Mouse (Mus musculus): ENCODE measurements around the gene Olfr1018. TPM values are rescaled to one million over a fixed set of nuclear protein-coding genes. Genes with fewer than 3 reads are reported as not detected.

Gene Olfr1018
- polyA plus RNA-seq (2017; shearing (Covaris generic)): not detected

DNA sequence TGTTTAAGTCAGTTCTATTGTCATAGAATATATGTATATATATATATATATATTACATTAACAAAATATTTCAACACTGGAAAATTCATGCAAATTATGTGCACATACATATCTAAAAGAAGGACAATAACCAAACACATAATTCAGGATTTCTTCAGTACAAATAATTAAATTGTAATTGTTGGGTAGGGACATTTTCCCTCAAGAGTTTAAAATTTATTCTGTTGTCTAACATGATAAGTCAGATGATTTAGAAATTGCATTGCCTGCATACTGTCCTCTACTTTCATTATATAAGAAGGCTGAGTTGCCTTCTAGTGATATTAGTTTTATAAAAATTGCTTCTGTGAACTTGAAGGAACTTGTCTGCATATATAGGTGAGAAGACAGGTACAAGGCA lies at the start of gene Olfr1018:
Olfr1018 (plus strand) TSS at position 301 of the 400 bp plus-strand sequence.
- ATAC-seq: no peak

DNA sequence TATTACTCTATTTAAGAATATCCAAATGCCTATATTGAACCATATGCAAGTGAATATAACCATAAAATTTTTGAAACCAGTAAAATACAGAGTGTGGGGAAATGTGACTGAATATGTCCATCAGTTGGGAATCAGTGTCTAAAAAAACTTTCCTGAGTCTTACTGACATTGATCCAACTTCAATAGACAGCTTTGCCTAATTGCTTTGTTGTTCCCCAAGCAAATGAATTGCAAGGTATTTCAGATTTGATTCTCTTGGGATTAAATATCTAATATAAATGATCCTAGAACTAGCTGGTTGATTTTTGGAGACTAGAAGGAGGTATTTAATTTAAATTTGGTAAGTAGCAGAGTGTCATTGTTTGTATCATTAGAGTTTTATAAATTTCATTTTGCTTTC lies 45.9 kb upstream of the Olfr1018 start, which contains the start of gene Olfr1014:
Olfr1014 (plus strand) TSS at position 301 of the 400 bp plus-strand sequence.
- ATAC-seq: no peak

DNA sequence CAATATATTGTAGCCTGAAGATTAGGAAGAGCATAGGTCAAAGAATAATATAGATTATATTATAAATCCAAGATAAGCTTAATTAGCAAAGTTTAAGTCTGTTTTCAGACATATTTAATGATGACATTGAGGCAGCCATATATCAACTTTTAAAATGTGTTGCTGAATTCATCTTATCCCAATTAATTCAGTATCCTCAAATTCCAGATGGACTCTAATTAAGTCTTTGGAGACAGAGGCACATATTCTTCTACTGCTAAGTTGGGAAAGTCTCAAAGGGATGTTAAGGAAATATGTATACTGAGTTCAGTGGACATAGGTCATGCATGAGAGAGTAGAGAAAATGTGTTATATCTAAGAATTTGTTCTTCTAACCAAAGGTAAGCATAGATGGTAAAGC lies 36.6 kb upstream of the Olfr1018 start, which contains the start of gene Olfr1015:
Olfr1015 (plus strand) TSS at position 301 of the 400 bp plus-strand sequence.
- no peak for ATAC-seq

DNA sequence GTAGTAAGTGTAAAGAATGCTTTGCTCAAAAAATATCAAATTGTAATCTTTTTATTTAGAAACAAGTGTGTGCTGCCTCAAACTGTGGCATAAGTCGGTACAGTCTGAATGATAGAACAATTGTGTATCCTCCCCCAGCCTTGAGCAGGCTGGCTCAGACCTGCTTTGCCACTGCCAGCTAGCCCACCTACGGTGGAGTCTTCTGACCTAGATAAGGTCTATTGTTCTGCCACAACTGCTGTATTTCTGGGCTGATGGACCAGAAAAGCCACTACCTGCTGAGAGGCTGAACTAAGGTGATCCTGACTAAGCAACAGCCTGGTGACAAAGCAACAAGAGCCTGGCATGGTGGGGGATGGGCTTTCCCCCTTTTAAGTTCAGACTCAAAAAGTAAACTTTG lies 25.9 kb upstream of the Olfr1018 start:
- ATAC-seq: no peak

DNA sequence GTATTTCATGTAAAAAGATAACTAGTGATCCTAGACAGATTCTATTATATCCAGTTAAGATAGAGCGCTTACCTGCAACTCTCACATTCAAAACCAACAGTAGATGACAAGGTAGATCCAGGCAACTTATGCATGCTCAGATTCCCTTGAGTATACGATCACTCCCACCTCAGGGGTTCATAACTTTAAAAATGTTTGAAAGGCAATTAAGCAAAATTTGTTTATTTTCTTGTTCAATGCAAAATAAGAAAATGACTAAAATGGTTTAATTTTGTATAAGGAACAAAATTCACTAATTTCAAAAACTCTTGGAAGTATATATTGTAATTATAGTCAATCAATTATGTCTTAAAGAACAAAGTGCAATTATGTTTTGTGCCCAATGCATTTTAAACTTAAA lies 15.8 kb upstream of the Olfr1018 start, which contains the start of gene Olfr1016:
Olfr1016 (minus strand) TSS at position 101 of the 400 bp plus-strand sequence.
- ATAC-seq: no peak

DNA sequence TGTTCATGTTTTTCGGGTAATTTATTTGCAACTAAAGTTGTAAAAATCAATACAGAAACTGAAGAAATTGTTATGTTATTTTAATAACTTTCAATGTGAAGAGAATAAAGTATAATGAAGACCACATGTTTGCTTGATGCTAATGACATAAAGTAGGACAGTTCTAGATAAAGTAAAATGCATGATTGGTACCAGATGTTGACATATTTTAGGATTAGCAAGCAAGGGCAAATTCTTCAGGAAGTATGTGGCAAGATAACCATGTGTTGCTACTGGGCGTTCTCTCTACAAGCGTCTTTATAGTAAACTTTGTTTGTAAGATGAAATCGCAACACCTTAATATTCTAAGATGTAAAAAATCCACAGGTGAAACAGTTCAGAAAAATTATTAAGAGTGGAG lies 13.8 kb upstream of the Olfr1018 start:
- ATAC-seq: no peak

DNA sequence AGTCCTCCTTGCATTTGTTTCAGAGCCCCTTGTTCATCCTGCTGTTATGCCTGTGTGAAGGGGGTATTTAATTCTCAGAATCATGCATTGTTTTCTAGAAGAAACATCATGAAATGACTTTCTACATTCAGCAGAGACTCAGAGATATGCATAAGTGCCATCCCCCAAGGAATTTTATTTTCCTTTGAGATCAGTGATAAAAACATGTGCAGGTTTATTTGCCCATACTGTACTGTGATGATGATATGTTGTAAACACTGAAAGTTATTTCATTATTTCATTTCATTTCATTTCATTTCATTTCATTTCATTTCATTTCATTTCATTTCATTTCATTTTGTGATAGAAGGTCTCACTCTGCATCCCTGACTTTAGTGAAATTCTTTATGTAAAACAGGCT lies 27.1 kb downstream of the Olfr1018 start, which contains the start of gene Olfr1019:
Olfr1019 (minus strand) TSS at position 101 of the 400 bp plus-strand sequence.
- ATAC-seq: no peak

DNA sequence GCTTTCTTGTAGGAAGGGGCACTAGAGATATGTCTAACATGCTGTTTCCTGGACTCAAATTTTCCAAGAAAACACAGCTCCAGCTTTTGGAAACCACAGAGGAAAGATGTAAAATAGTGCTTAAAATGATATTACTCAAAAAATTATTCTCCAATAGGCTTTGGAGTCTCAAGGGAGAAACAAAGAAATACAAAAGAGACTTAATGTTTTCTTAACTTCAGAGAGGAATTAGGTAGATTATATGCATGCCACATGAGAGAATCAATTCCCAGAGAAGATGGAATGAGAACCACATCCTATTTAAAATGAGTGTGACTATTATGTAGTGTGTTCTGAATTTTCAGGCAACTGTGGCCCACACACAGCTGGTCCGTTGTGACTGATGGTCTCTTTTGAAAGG lies 28.5 kb downstream of the Olfr1018 start, which contains the start of gene Olfr1020:
Olfr1020 (plus strand) TSS at position 301 of the 400 bp plus-strand sequence.
- no peak for ATAC-seq

DNA sequence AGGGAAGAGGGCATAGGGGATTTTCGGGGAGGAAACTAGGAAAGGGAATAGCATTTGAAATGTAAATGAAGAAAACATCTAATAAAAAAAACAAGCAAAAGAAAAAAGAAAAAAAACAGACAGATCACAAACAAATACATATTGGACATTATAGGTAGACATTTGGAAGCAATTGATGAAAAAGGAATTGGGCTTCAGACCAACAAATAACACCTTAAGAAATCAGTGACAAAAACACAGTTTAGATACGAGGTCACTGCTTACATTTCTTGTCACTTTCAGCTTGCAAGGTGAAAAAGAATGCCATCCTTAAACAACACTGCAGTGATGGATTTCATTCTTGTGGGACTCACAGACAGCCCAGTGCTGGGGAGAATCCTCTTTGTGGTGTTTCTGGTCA lies 50.0 kb downstream of the Olfr1018 start, which contains the start of gene Olfr1022:
Olfr1022 (plus strand) TSS at position 301 of the 400 bp plus-strand sequence.
- ATAC-seq: no peak

Other genes with a start within 250 kb of the Olfr1018 start
- not detected for gene Olfr996, start 239.3 kb upstream of the Olfr1018 start, polyA plus RNA-seq (2017; shearing (Covaris generic))
- not detected for gene Olfr998, start 229.5 kb upstream of the Olfr1018 start, polyA plus RNA-seq (2017; shearing (Covaris generic))
- not detected for gene Olfr1000, start 206.6 kb upstream of the Olfr1018 start, polyA plus RNA-seq (2017; shearing (Covaris generic))
- gene Olfr1002, start 167.8 kb upstream of the Olfr1018 start, polyA plus RNA-seq (2017; shearing (Covaris generic)): not detected
- not detected for gene Olfr154, start 154.0 kb upstream of the Olfr1018 start, polyA plus RNA-seq (2017; shearing (Covaris generic))
- gene Olfr1006, start 139.7 kb upstream of the Olfr1018 start, polyA plus RNA-seq (2017; shearing (Covaris generic)): not detected
- not detected for gene Olfr1008, start 129.0 kb upstream of the Olfr1018 start, polyA plus RNA-seq (2017; shearing (Covaris generic))
- not detected for gene Olfr1009, start 103.1 kb upstream of the Olfr1018 start, polyA plus RNA-seq (2017; shearing (Covaris generic))
- not detected for gene Olfr1012, start 55.7 kb upstream of the Olfr1018 start, polyA plus RNA-seq (2017; shearing (Covaris generic))
- gene Olfr1013, start 51.4 kb upstream of the Olfr1018 start, polyA plus RNA-seq (2017; shearing (Covaris generic)): not detected
- not detected for gene Olfr1014, start 45.8 kb upstream of the Olfr1018 start, polyA plus RNA-seq (2017; shearing (Covaris generic))
- not detected for gene Olfr1015, start 36.5 kb upstream of the Olfr1018 start, polyA plus RNA-seq (2017; shearing (Covaris generic))
- gene Olfr1016, start 15.9 kb upstream of the Olfr1018 start, polyA plus RNA-seq (2017; shearing (Covaris generic)): not detected
- gene Olfr1019, start 27.0 kb downstream of the Olfr1018 start, polyA plus RNA-seq (2017; shearing (Covaris generic)): not detected
- not detected for gene Olfr1020, start 28.6 kb downstream of the Olfr1018 start, polyA plus RNA-seq (2017; shearing (Covaris generic))
- gene Olfr1022, start 50.1 kb downstream of the Olfr1018 start, polyA plus RNA-seq (2017; shearing (Covaris generic)): not detected
- gene Olfr1023, start 67.2 kb downstream of the Olfr1018 start, polyA plus RNA-seq (2017; shearing (Covaris generic)): not detected
- gene Olfr1024, start 86.6 kb downstream of the Olfr1018 start, polyA plus RNA-seq (2017; shearing (Covaris generic)): not detected
- not detected for gene Olfr1025-ps1, start 96.7 kb downstream of the Olfr1018 start, polyA plus RNA-seq (2017; shearing (Covaris generic))
- not detected for gene Olfr1026, start 103.1 kb downstream of the Olfr1018 start, polyA plus RNA-seq (2017; shearing (Covaris generic))
- not detected for gene Olfr1028, start 132.0 kb downstream of the Olfr1018 start, polyA plus RNA-seq (2017; shearing (Covaris generic))
- gene Olfr1029, start 155.4 kb downstream of the Olfr1018 start, polyA plus RNA-seq (2017; shearing (Covaris generic)): not detected
- gene Olfr1030, start 160.8 kb downstream of the Olfr1018 start, polyA plus RNA-seq (2017; shearing (Covaris generic)): not detected
- not detected for gene Olfr1031, start 171.8 kb downstream of the Olfr1018 start, polyA plus RNA-seq (2017; shearing (Covaris generic))
- gene Olfr1032, start 187.1 kb downstream of the Olfr1018 start, polyA plus RNA-seq (2017; shearing (Covaris generic)): not detected
- gene Olfr1033, start 202.2 kb downstream of the Olfr1018 start, polyA plus RNA-seq (2017; shearing (Covaris generic)): 1 to 10 TPM in 1 of 3 experiments, not detected in 2; 1.2 TPM
- gene Olfr1034, start 227.4 kb downstream of the Olfr1018 start, polyA plus RNA-seq (2017; shearing (Covaris generic)): not detected